ENCODE assay signal across 8 mouse cellular contexts in genomic region chr13:111805738-111806722, GRCm38 (mm10). TPM values are rescaled to one million over a fixed set of nuclear protein-coding genes. Genes with fewer than 3 reads are reported as not detected.
DNase-seq lines count a peak whose midpoint lies in the region; ATAC-seq and TF ChIP-seq lines count a peak whose summit lies in the region.

No protein-coding gene starts in this region.

- no peak overlapping the region for H3K9ac ChIP-seq in heart, adult 2 months (ENCODE audit: low read depth, low read length)
- no peak overlapping the region for H3K9ac ChIP-seq in embryonic facial prominence, embryonic 14.5 days (ENCODE audit: low read depth, low read length)
- peak overlapping the region; percentile 13; the same call in 1 of the 2 replicates for H3K9ac ChIP-seq in liver, embryonic 16.5 days (ENCODE audit: low read depth, low read length)

- DNase-seq in heart, adult 2 months, result no peak
- DNase-seq in heart, postnatal 14 days, result no peak
- peak; percentile 36 for DNase-seq in 3T3-L1 (ENCODE audit: low read depth, low spot score)
- DNase-seq in embryonic facial prominence, embryonic 14.5 days (ENCODE audit: low spot score), result no peak
- DNase-seq in thymus, postnatal 36 days, result no peak
- no peak for DNase-seq in frontal cortex, postnatal 14 days (ENCODE audit: low spot score in 2 of 2)
- DNase-seq in layer of hippocampus, postnatal 14 days (ENCODE audit: low spot score in 2 of 2), result no peak

- no peaks in the 10 kb centered on the region for H3K27me3 ChIP-seq in heart, adult 2 months (ENCODE audit: control insufficient read depth, insufficient read depth, low read length)
- H3K27me3 ChIP-seq in embryonic facial prominence, embryonic 14.5 days (replicated peaks; ENCODE audit: control insufficient read depth, insufficient read depth, low read length), result no peaks in the 10 kb centered on the region
- H3K27me3 ChIP-seq in liver, embryonic 16.5 days (ENCODE audit: control insufficient read depth, insufficient read depth, low read depth, low read length), result peaks cover 7% of the 10 kb centered on the region

- TF ChIP-seq CTCF in heart, adult 2 months (IDR thresholded peaks at IDR 0.05), result peak; percentile 65

- 20% methylated on average over 15 of the region's 15 CpGs for WGBS in heart, adult 2 months
- WGBS in embryonic facial prominence, embryonic 14.5 days, result 48% methylated on average over 15 of the region's 15 CpGs
- 26% methylated on average over 15 of the region's 15 CpGs for WGBS in liver, embryonic 16.5 days (ENCODE audit: insufficient replicate concordance)

- H3K27ac ChIP-seq in heart, adult 2 months, result peak overlapping the region; percentile 67
- 0 out of 2 replicates have a peak overlapping the region, but pooled peaks have one; percentile 4 for H3K27ac ChIP-seq in embryonic facial prominence, embryonic 14.5 days (replicated peaks; ENCODE audit: low read depth, low read length)
- H3K27ac ChIP-seq in liver, embryonic 16.5 days (ENCODE audit: low read length), result peak overlapping the region; percentile 31

- ATAC-seq in embryonic facial prominence, embryonic 14.5 days (ENCODE audit: low read depth), result no peak
- no peak for ATAC-seq in liver, embryonic 16.5 days (ENCODE audit: low read depth)

- TF ChIP-seq POLR2A in heart, adult 2 months (IDR thresholded peaks at IDR 0.05; ENCODE audit: insufficient read depth, low read depth, low read length), result no peak

- H3K79me2 ChIP-seq in heart, adult 2 months (replicated peaks; ENCODE audit: control insufficient read depth, insufficient read depth, low read length), result peaks cover 4% of the 10 kb centered on the region

- no peaks in the 10 kb centered on the region for H3K9me3 ChIP-seq in embryonic facial prominence, embryonic 14.5 days (ENCODE audit: control insufficient read depth, low read length)
- no peaks in the 10 kb centered on the region for H3K9me3 ChIP-seq in liver, embryonic 16.5 days (replicated peaks; ENCODE audit: control insufficient read depth, low read length)

- H3K4me3 ChIP-seq in heart, adult 2 months, result peak overlapping the region; percentile 28
- peak overlapping the region; percentile 95 for H3K4me3 ChIP-seq in embryonic facial prominence, embryonic 14.5 days (ENCODE audit: low read depth, low read length)
- peak overlapping the region; percentile 97 for H3K4me3 ChIP-seq in liver, embryonic 16.5 days (ENCODE audit: low read depth, low read length)

- peaks cover 9% of the 10 kb centered on the region for H3K36me3 ChIP-seq in heart, adult 2 months (ENCODE audit: control insufficient read depth, insufficient read depth, low read length)
- H3K36me3 ChIP-seq in embryonic facial prominence, embryonic 14.5 days (ENCODE audit: control insufficient read depth, insufficient read depth, low read length), result no peaks in the 10 kb centered on the region
- H3K36me3 ChIP-seq in liver, embryonic 16.5 days (ENCODE audit: control insufficient read depth, insufficient read depth), result no peaks in the 10 kb centered on the region

- H3K4me2 ChIP-seq in embryonic facial prominence, embryonic 14.5 days (ENCODE audit: low read depth, low read length), result peak overlapping the region; percentile 68
- H3K4me2 ChIP-seq in liver, embryonic 16.5 days (ENCODE audit: low read depth, low read length), result peak overlapping the region; percentile 93

- H3K4me1 ChIP-seq in heart, adult 2 months (ENCODE audit: control insufficient read depth, insufficient read depth, low read length), result peaks cover 27% of the 10 kb centered on the region
- H3K4me1 ChIP-seq in embryonic facial prominence, embryonic 14.5 days (ENCODE audit: control insufficient read depth, insufficient read depth, low read length), result peaks cover 34% of the 10 kb centered on the region
- peaks cover 62% of the 10 kb centered on the region for H3K4me1 ChIP-seq in liver, embryonic 16.5 days (ENCODE audit: control insufficient read depth, low read depth, low read length)

- intact Hi-C loops in heart, adult 2 months (cut with DNase I), result loop anchor here (2.0 to 10.0 kb wide), 4 partner anchors 17 to 659 kb away; partner anchors contain the start of gene Il6st
- intact Hi-C loops in heart, postnatal 14 days (cut with DNase I), result loop anchor here (5.0 kb wide), 1 partner anchor 391 kb away; no protein-coding TSS in a partner anchor

- TF ChIP-seq EP300 in heart, adult 2 months (IDR thresholded peaks at IDR 0.05; ENCODE audit: insufficient read depth, low read depth, low read length), result no peak

RNA-seq across cellular contexts. Expression of gene Map3k1, which starts 2.8 kb away (rescaled TPM):
- 10 to 100 TPM; 15.2 to 24.6 TPM for total RNA-seq in heart, adult 2 months (2021)
- polyA plus RNA-seq in heart, adult 2 months (2012; rRNA removed), result 10.7 and 14.0 TPM in 2 replicates
- total RNA-seq in heart, postnatal 14 days (2021), result 10 to 100 TPM; 27.8 to 30.0 TPM
- polyA plus RNA-seq in embryonic facial prominence, embryonic 14.5 days (2014; fragmentation: Nextera tagmentation; extraction: Ambion mirVana), result 17.7 TPM in 2 replicates
- 12.8 and 13.7 TPM in 2 replicates for polyA plus RNA-seq in liver, embryonic 16.5 days (2015; fragmentation: Nextera tagmentation; extraction: Ambion mirVana)
- 10 to 100 TPM; 17.7 to 18.2 TPM for total RNA-seq in layer of hippocampus, postnatal 14 days (2021)

Comparison
In these comparisons a context has a peak if more than half of its experiments do, and no peak if none do; other contexts are left out.
1. H3K27ac ChIP-seq: peak in every context shown above with its lines; median percentile 67 in heart, adult 2 months; 31 in liver, embryonic 16.5 days; 4 in embryonic facial prominence, embryonic 14.5 days.
2. H3K4me3 ChIP-seq: peak in every context shown above with its lines; median percentile 97 in liver, embryonic 16.5 days; 95 in embryonic facial prominence, embryonic 14.5 days; 28 in heart, adult 2 months.